Mouse (Mus musculus): Measurements from ENCODE around the gene Hsd17b12. TPM values are rescaled to one million over a fixed set of nuclear protein-coding genes. Genes with fewer than 3 reads are reported as not detected.

Hsd17b12 gene
- polyA plus RNA-seq, 1 experiment: 8.0 TPM

GRCm38 (mm10) chr2:94069482-94069881, 88.3 kb downstream of the Hsd17b12 start:
- TF ChIP-seq CTCF (IDR thresholded peaks at IDR 0.05; ENCODE audit: control insufficient read depth, insufficient read depth, insufficient replicate concordance, low read depth, low read length) (no peak; the same call in 1 of the 2 replicates), POLR2A (IDR thresholded peaks at IDR 0.05; ENCODE audit: control insufficient read depth, low read depth, low read length) (no peak)
- Histone ChIP-seq H3K4me3 (ENCODE audit: control insufficient read depth, low read depth, low read length) (no peak overlapping the region), H3K4me1 (ENCODE audit: control insufficient read depth, insufficient read depth, low read length) (no peaks in the 10 kb centered on the region; the same call in 1 of the 2 replicates), H3K36me3 (ENCODE audit: control insufficient read depth, insufficient read depth, low read length) (no peaks in the 10 kb centered on the region), H3K27ac (ENCODE audit: control insufficient read depth, insufficient read depth, low read depth, low read length) (no peak overlapping the region), H3K27me3 (ENCODE audit: control insufficient read depth, insufficient read depth, low read length) (no peaks in the 10 kb centered on the region)

DNA sequence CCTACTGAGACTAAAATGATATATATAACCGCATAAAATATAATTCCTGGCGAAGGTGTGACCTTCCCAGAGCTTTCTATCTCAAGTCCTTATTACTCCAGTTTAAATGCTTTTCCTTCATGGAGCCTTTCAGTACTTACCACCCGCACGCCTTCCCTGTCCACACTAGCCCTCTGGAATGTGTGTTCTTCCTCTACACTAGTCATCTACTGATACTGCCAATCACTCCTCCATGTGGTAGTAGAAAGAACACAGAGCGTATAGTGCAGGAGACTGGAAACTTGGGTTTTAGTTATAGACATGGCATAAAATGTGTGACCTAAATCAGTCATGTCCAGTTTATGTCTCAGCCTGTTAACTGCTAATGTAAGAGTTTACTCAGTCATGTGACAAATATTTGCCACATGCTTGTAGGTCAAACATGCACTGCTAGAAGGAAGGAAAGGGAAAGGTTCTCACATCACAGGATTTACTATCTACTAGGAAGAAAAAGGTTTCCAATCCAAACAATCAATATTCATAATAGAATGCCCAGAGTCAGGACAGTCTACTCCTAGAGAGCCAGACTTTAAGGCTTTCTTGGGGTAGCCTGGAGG, 91.1 kb downstream of the Hsd17b12 start:
- no peak for TF ChIP-seq POLR2A (IDR thresholded peaks at IDR 0.05; ENCODE audit: control insufficient read depth, low read depth, low read length)
- TF ChIP-seq CTCF (IDR thresholded peaks at IDR 0.05; ENCODE audit: control insufficient read depth, insufficient read depth, insufficient replicate concordance, low read depth, low read length): no peak
- no peaks in the 10 kb centered on the region for H3K36me3 ChIP-seq (ENCODE audit: control insufficient read depth, insufficient read depth, low read length)
- no peak overlapping the region for H3K4me3 ChIP-seq (ENCODE audit: control insufficient read depth, low read depth, low read length)
- H3K4me1 ChIP-seq (ENCODE audit: control insufficient read depth, insufficient read depth, low read length): no peaks in the 10 kb centered on the region; the same call in 1 of the 2 replicates
- no peak overlapping the region for H3K27ac ChIP-seq (ENCODE audit: control insufficient read depth, insufficient read depth, low read depth, low read length)
- no peaks in the 10 kb centered on the region for H3K27me3 ChIP-seq (ENCODE audit: control insufficient read depth, insufficient read depth, low read length)

DNA sequence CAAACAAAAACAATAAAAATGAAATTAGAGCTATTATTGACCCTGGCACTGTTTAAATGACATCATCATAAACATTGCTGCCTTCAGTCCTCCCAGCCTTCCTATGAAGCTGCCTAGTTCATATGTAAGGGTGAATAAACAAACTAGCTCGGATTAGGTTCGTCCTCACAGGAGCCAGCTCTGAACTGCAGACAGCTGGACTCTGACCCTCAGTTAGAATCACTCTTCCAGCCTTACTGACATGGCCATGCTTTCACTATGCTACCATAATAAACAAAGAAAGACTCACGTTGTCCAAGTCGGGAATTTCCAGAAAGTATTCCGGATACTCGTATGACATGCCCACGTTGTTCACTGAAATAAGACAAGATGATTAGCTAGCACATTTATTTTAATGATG, 91.6 kb downstream of the Hsd17b12 start:
- H3K4me1 ChIP-seq (ENCODE audit: control insufficient read depth, insufficient read depth, low read length): no peaks in the 10 kb centered on the region; the same call in 1 of the 2 replicates
- TF ChIP-seq CTCF (IDR thresholded peaks at IDR 0.05; ENCODE audit: control insufficient read depth, insufficient read depth, insufficient replicate concordance, low read depth, low read length) (no peak), POLR2A (IDR thresholded peaks at IDR 0.05; ENCODE audit: control insufficient read depth, low read depth, low read length) (no peak)
- H3K27ac ChIP-seq (ENCODE audit: control insufficient read depth, insufficient read depth, low read depth, low read length): no peak overlapping the region
- no peak overlapping the region for H3K4me3 ChIP-seq (ENCODE audit: control insufficient read depth, low read depth, low read length)
- H3K36me3 ChIP-seq (ENCODE audit: control insufficient read depth, insufficient read depth, low read length): no peaks in the 10 kb centered on the region
- no peaks in the 10 kb centered on the region for H3K27me3 ChIP-seq (ENCODE audit: control insufficient read depth, insufficient read depth, low read length)

GRCm38 (mm10) chr2:94062791-94063190, 95.0 kb downstream of the Hsd17b12 start:
- no peak overlapping the region for H3K27ac ChIP-seq (ENCODE audit: control insufficient read depth, insufficient read depth, low read depth, low read length)
- H3K4me1 ChIP-seq (ENCODE audit: control insufficient read depth, insufficient read depth, low read length): no peaks in the 10 kb centered on the region
- H3K36me3 ChIP-seq (ENCODE audit: control insufficient read depth, insufficient read depth, low read length): no peaks in the 10 kb centered on the region
- H3K4me3 ChIP-seq (ENCODE audit: control insufficient read depth, low read depth, low read length): no peak overlapping the region
- no peaks in the 10 kb centered on the region for H3K27me3 ChIP-seq (ENCODE audit: control insufficient read depth, insufficient read depth, low read length)
- TF ChIP-seq CTCF (IDR thresholded peaks at IDR 0.05; ENCODE audit: control insufficient read depth, insufficient read depth, insufficient replicate concordance, low read depth, low read length) (no peak), POLR2A (IDR thresholded peaks at IDR 0.05; ENCODE audit: control insufficient read depth, low read depth, low read length) (no peak)

DNA sequence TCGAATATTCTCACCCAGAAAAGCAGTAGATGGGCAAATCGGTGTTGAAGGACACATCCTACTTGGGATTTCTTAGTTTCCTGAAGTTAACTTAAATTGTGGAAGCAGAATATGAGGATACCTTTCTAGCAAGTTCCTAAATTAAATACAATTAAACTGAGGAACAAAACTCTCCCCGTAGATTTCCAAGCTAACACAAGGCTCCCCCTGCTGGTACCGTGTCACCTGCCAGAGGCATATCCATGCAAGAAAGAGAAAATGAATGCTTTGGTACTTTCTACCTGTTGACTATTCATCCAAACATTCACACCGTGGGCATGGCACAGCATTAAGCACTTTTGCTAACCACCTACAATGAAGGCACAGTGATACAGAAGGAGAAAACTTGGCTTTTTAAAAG, 98.3 kb downstream of the Hsd17b12 start:
- TF ChIP-seq POLR2A (IDR thresholded peaks at IDR 0.05; ENCODE audit: control insufficient read depth, low read depth, low read length) (no peak), CTCF (IDR thresholded peaks at IDR 0.05; ENCODE audit: control insufficient read depth, insufficient read depth, insufficient replicate concordance, low read depth, low read length) (no peak)
- no peaks in the 10 kb centered on the region for H3K4me1 ChIP-seq (ENCODE audit: control insufficient read depth, insufficient read depth, low read length)
- H3K36me3 ChIP-seq (ENCODE audit: control insufficient read depth, insufficient read depth, low read length): no peaks in the 10 kb centered on the region
- no peaks in the 10 kb centered on the region for H3K27me3 ChIP-seq (ENCODE audit: control insufficient read depth, insufficient read depth, low read length)
- no peak overlapping the region for H3K4me3 ChIP-seq (ENCODE audit: control insufficient read depth, low read depth, low read length)
- no peak overlapping the region for H3K27ac ChIP-seq (ENCODE audit: control insufficient read depth, insufficient read depth, low read depth, low read length)

- Histone ChIP-seq H3K27me3 (ENCODE audit: control insufficient read depth, insufficient read depth, low read length) (no peaks in the 10 kb centered on the region), H3K4me3 (ENCODE audit: control insufficient read depth, low read depth, low read length) (no peak overlapping the region), H3K36me3 (ENCODE audit: control insufficient read depth, insufficient read depth, low read length) (no peaks in the 10 kb centered on the region), H3K27ac (ENCODE audit: control insufficient read depth, insufficient read depth, low read depth, low read length) (no peak overlapping the region), H3K4me1 (ENCODE audit: control insufficient read depth, insufficient read depth, low read length) (no peaks in the 10 kb centered on the region; the same call in 1 of the 2 replicates)
- TF ChIP-seq POLR2A (IDR thresholded peaks at IDR 0.05; ENCODE audit: control insufficient read depth, low read depth, low read length): no peak
- no peak for TF ChIP-seq CTCF (IDR thresholded peaks at IDR 0.05; ENCODE audit: control insufficient read depth, insufficient read depth, insufficient replicate concordance, low read depth, low read length)
Observed at GRCm38 (mm10) chr2:94054813-94055212, 103.0 kb downstream of the Hsd17b12 start.

DNA sequence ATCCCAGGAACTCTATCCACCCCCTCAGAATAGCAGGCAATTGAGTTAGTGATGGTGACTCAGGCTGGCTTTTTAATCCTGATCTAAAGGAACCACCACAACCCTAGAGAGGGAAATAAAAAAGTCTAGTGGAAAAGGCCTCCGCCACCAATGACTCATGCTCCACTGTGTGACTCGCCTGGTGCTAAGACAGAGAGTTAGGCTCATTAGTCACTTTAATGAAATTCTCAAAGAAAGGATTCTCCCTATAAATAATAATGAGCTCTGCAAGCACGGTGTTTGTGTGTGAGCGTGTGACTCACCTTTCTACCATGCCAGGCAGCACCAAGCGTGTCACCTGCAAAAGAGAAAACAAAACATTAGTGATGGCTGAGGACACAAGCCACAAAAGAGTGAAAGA, 105.8 kb downstream of the Hsd17b12 start:
- no peaks in the 10 kb centered on the region for H3K27me3 ChIP-seq (ENCODE audit: control insufficient read depth, insufficient read depth, low read length)
- no peak for TF ChIP-seq CTCF (IDR thresholded peaks at IDR 0.05; ENCODE audit: control insufficient read depth, insufficient read depth, insufficient replicate concordance, low read depth, low read length)
- no peak for TF ChIP-seq POLR2A (IDR thresholded peaks at IDR 0.05; ENCODE audit: control insufficient read depth, low read depth, low read length)
- no peak overlapping the region for H3K4me3 ChIP-seq (ENCODE audit: control insufficient read depth, low read depth, low read length)
- H3K27ac ChIP-seq (ENCODE audit: control insufficient read depth, insufficient read depth, low read depth, low read length): no peak overlapping the region
- H3K36me3 ChIP-seq (ENCODE audit: control insufficient read depth, insufficient read depth, low read length): no peaks in the 10 kb centered on the region
- H3K4me1 ChIP-seq (ENCODE audit: control insufficient read depth, insufficient read depth, low read length): no peaks in the 10 kb centered on the region; the same call in 1 of the 2 replicates

Data from testis, adult 2 months (tissue).